Mouse (Mus musculus) small intestine, adult 2 months (tissue): ENCODE measurements around the gene Prr18.

Experiments used
- CTCF ChIP-seq: fragments of 200-500 bp; IDR thresholded peaks from 2 replicates; pipeline ENCODE4 v1.5.1; 2012; ENCODE audit warnings: low read depth, mild to moderate bottlenecking, control low read depth, inconsistent platforms, low read length, moderate library complexity, mixed read lengths; ENCODE audit not compliant: insufficient replicate concordance, insufficient read length; ENCODE audit errors: extremely low read depth
- POLR2A ChIP-seq: fragments of 200-500 bp; IDR thresholded peaks from 2 replicates; pipeline ENCODE4 v1.6.1; 2012; ENCODE audit warnings: low read depth, mild to moderate bottlenecking, control low read depth, inconsistent platforms, low read length, moderate library complexity

DNA sequence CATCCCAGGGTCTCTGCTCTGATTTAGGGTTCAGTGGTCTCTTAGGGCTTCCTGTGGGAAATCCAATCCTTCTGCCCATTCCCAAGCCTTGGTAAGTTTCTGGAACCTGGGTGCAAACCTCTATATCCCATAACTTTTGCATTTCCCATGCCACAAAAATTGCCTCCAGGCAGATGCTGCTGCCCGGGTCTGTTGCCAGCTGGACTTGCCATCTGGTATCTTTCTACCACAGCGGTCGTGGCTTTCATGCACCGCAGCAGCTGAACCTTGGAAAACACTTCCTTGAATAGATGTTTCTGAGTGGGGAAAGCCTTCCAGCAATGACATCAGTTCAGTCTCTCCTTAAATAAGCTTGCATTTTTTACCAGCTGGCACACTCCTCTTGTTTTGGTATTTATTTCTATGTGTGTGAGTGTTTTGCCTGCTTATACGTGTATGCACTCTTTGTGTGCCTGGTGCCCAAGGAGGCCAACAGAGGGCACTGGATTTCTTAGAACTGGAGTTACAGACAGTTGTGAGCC is 10.6 kb downstream of the Prr18 start:
- no peak for TF ChIP-seq CTCF
- TF ChIP-seq POLR2A: no peak
